Mouse (Mus musculus): Measurements from ENCODE around the gene Cactin.

Gene Cactin

DNA sequence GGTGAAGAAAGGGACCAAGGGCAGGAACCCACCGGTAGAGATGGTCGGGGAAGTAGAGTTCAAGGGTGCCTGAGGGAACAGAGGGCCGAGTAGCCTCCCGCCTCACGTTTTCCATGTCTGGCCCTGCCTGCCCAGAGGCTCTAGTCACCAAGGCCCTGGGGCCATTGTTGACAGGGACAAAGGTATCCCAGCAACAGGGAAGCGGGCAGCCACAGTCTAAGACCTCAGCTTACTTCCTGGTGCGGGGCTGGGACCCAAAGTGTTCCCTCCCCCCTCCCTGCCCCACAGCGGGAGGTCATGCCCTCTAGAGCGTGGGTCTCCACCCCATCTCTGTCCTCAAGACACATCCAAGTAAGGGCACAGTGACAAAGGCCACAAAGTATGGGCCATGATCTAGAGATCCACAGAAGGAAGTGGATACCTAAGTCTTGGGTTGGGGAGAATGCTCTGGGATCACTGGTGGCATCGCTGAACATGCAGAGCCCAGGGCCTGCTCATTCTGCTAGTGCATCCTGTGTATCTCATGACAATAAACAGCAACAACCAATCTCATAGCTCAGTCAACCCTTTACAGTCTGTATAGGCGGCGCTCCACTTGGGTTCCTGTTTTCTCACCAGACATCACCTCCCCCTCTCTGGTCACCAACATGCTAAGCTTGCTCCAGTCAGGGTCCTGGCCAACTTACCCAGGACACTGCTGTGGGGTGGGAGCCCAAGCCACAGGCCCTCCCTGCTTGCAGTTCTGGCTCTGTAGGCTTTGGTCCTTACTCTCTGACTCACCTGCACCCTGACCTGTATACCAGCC is 45.0 kb downstream of the Cactin start, which contains the start of gene 4930404N11Rik:
TSS of gene 4930404N11Rik (minus strand) at position 145 of the 805 bp plus-strand sequence.
- peak in 1 of 2 experiments; percentile 51 for DNase-seq

DNA sequence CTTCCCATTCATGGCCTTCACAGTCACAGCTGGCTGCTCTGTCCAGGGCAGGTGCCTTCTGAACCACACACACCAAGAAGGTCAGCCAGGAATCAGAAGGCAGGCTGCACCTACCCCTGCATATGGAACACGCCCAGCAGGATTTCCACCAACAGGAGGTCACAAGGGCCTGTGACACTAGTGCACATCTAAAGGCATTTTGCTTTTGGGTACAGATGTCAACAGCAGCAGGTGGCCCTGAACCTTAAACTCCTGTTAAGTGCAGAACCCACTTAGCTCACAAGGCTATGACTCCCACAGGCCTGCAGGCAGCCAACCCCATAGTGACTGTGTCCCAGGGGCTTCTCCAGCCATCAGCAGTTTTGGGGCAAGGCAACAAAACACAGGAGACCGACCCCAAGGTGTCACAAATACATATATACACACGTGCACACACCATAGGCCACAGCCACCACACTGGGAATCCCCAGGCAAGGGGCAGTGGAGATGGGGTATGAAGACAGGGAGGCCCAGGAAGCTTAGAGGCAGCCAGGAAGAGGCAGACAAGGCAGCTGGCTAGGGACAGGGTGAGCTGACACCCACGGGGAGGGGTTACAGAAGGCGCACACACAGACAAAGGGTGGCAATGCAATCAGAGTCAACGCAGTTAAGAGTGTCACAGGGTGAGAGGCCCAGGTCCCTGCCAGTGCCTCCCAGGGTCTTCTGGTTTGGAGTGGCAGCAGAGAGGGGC is 45.7 kb downstream of the Cactin start:
- no peak for DNase-seq

DNA sequence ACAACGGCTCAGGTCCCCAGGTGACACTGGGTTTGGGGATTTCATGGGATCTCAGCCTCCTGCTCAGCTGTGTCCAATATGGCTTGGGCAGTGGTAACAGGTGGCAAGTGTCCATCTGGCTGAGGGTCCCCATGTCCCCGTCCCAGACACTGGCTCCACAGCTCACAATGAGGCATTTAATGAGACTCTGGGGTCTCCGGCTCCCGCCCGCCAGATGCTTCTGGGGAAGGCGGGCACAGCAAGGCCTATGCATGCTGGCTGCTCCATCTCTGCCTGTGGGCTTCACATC is 46.2 kb downstream of the Cactin start:
- no peak for DNase-seq

DNA sequence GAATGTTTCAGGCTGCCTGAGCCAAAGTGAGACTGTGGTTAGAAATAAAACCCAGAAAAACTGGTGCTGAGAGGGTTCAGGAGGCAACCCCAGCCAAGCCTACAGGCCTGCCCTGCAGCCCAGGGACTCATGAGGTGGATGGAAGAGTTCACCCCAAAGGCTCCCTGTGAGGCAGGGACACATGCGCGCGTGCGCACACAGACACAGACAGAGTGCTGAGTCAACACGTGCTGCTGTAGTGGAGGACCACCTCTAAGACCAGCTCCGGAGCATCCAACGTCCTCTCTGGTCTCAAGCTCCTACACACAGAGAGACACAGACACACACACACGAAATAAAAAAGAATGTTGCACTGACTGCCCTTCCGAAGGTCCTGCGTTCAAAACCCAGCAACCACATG is 54.4 kb downstream of the Cactin start:
- no peak for DNase-seq
